Comparison of ENCODE assay signal across 20 mouse cellular contexts in the genomic region with DNA sequence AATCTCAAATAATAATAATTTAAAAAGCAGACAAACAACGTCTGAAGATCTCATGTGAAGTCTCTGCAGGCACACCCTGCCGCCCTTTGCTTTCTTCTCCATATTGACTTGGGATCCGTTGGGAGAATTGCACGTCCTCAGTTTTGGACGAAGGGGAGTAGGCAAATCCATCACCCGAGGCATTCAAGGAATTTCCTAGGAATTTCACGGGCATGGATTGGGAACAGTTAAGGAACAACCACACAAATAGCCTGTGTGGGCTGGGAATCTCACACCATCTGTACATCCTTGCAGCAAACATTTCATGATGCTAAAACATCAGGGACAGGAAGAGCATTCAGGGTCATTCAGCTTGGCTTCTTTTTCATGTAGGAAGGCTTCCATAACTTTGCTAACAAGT.
"Had no signal": no experiment of that assay in that cellular context is flagged by ENCODE, and none has a peak within 500 bp of the region (broad histone marks: within the 10 kb centered on the region; RNA-seq: fewer than 3 reads in every experiment).

No protein-coding gene starts in this region.

- ATAC-seq: liver, postnatal 0 days; midbrain, embryonic 15.5 days had no signal

- H3K9ac ChIP-seq: liver, embryonic 13.5 days; liver, embryonic 15.5 days; liver, postnatal 0 days; lung, embryonic 14.5 days; midbrain, embryonic 12.5 days; midbrain, embryonic 15.5 days; neural tube, embryonic 13.5 days; neural tube, embryonic 15.5 days; stomach, embryonic 15.5 days had no signal

- H3K27ac ChIP-seq: liver, embryonic 13.5 days; liver, embryonic 15.5 days; midbrain, embryonic 12.5 days; midbrain, embryonic 15.5 days; neural tube, embryonic 13.5 days; neural tube, embryonic 15.5 days; stomach, embryonic 15.5 days; stomach, postnatal 0 days had no signal

- H3K4me1 ChIP-seq: midbrain, embryonic 12.5 days; midbrain, embryonic 15.5 days; neural tube, embryonic 13.5 days; neural tube, embryonic 15.5 days; stomach, embryonic 15.5 days had no signal

- H3K27me3 ChIP-seq: liver, embryonic 13.5 days; liver, embryonic 15.5 days; midbrain, embryonic 12.5 days; midbrain, embryonic 15.5 days; neural tube, embryonic 13.5 days; neural tube, embryonic 15.5 days; stomach, embryonic 15.5 days had no signal

- DNase-seq: liver, embryonic 13.5 days; liver, postnatal 0 days; lung, embryonic 14.5 days; lung, postnatal 10 days; lung, postnatal 4 days; retina, postnatal 1 day; right cerebral cortex, adult 18-20 months; right cerebral cortex, postnatal 25 days; right cerebral cortex, postnatal 4 days; thymus, adult 2 months; thymus, postnatal 25 days; thymus, postnatal 4 days had no signal

- H3K36me3 ChIP-seq: liver, embryonic 13.5 days; liver, embryonic 15.5 days; midbrain, embryonic 12.5 days; midbrain, embryonic 15.5 days; neural tube, embryonic 13.5 days; neural tube, embryonic 15.5 days; stomach, embryonic 15.5 days had no signal

- H3K4me3 ChIP-seq: liver, embryonic 13.5 days; liver, embryonic 15.5 days; midbrain, embryonic 12.5 days; midbrain, embryonic 15.5 days; myocyte; neural tube, embryonic 13.5 days; neural tube, embryonic 15.5 days; stomach, embryonic 15.5 days had no signal

- H3K9me3 ChIP-seq: liver, embryonic 13.5 days; liver, embryonic 15.5 days; midbrain, embryonic 12.5 days; midbrain, embryonic 15.5 days; neural tube, embryonic 13.5 days; neural tube, embryonic 15.5 days; stomach, embryonic 15.5 days had no signal

- H3K4me2 ChIP-seq: liver, embryonic 13.5 days; liver, embryonic 15.5 days; lung, embryonic 14.5 days; midbrain, embryonic 12.5 days; midbrain, embryonic 15.5 days; neural tube, embryonic 13.5 days; neural tube, embryonic 15.5 days; stomach, embryonic 15.5 days had no signal
